Mouse (Mus musculus): ENCODE measurements at regions not wholly inside any gene's neighbourhood (a gene's known extent, or its start where the extent isn't known, plus 50 kb on each side); places are given as distances from the start of the nearest gene placed in this dataset.
"Not testable (repeated sequence)": the region's sequence is repeated elsewhere in the genome, so short reads cannot be mapped to it uniquely, and the experiment has no call there.

DNA sequence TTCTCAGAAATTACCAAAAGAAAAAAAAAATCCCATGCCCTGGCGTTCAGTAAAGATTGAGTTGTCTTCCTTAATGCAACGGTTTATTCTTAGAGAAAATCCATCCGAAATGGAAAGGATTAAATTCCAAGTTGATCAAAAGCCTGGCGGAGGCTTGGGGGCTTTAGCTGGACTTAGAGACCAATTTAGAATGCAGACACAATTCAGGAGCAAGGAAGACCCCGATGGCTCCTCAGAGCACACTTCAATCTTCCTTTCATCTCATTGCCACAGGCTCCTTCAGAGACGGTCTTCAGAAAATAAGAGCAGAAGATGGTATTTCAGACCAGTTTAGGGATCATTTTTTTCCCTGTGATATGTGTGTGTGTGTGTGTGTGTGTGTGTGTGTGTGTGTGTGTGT is 171.8 kb downstream of the Ankrd50 start:
- DNase-seq = no peak

- peak; percentile 16 for DNase-seq
Observed at GRCm38 (mm10) chr3:38312121-38312520, 172.5 kb downstream of the Ankrd50 start.

GRCm38 (mm10) chr3:38299898-38300751 is 184.5 kb downstream of the Ankrd50 start:
- no peak for DNase-seq

GRCm38 (mm10) chr3:38299236-38299897 is 185.3 kb downstream of the Ankrd50 start:
- no peak for DNase-seq

DNA sequence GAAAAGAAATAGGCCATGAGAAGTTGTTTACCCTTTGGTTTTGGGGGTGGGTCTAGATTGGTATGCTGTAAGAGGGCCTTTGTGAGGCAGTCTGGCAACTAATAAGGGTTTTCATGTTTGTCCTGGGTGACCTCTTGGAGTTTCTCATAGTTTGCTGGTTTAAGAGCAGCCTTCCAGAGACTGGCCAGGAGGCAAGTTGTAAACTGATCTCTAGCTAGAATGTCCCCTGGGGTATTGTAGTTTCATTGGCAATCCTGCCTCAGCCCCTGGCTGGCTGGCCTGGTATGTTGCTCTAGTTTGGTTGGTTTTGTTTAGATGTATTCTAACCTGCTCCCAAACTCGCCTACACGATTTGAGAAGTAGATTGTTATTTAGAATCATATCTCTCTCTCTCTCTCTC is 187.1 kb downstream of the Ankrd50 start:
- no peak for DNase-seq

GRCm38 (mm10) chr3:38289062-38289461 is 195.6 kb downstream of the Ankrd50 start:
- DNase-seq = no peak

GRCm38 (mm10) chr3:38283687-38284124 is 200.9 kb downstream of the Ankrd50 start:
- peak; percentile 43 for DNase-seq

GRCm38 (mm10) chr3:38282891-38283290 is 201.8 kb downstream of the Ankrd50 start:
- no peak for DNase-seq

DNA sequence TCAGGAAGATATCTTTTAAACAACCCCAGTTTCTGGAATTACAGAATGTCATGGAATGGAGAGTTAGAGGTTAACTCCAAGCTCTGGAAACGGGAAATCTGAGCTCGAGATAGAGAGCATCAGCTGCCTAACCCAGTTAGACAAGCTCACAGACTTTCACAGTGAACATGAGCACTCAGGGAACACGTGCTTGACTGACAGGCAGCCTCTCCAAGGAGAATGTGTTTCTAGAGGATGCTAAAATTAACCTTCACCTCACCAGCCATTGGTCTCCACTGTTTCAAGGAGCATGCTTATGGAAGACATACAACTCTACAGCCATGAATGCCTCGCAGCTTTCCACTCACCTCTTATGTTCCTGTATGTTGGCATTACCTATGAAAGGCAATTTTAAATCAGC is 203.0 kb downstream of the Ankrd50 start:
- no peak for DNase-seq

- no peak for DNase-seq
Observed at GRCm38 (mm10) chr3:38280876-38281275, 203.8 kb downstream of the Ankrd50 start.

- no peak for DNase-seq
Observed at GRCm38 (mm10) chr3:38280105-38280504, 204.5 kb downstream of the Ankrd50 start.

- DNase-seq = no peak
Observed at GRCm38 (mm10) chr3:38276948-38277504, 207.6 kb downstream of the Ankrd50 start.

- peak; percentile 60 for DNase-seq
Observed at GRCm38 (mm10) chr3:38275321-38275720, 209.3 kb downstream of the Ankrd50 start.

DNA sequence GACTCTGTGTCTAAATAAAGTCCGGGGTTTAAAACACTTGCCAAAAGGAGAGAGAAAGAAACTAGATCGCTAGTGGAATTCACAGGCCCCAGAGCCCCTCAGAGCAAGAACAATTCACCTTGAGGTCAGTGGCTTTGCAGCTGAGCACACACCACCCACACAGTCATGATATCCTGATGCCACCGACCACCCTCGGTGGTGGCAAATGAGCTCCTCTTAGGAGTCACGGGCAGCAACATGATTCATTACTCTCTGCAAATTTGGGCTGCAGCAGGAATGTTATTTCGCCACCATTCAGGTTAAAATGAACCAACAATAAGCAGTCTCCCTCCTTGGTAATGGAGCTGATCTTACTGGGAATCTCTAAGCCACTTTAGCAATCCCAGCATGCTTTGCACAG is 213.9 kb downstream of the Ankrd50 start:
- DNase-seq = no peak

- no peak for DNase-seq
Observed at GRCm38 (mm10) chr3:38268226-38268625, 216.4 kb downstream of the Ankrd50 start.

DNA sequence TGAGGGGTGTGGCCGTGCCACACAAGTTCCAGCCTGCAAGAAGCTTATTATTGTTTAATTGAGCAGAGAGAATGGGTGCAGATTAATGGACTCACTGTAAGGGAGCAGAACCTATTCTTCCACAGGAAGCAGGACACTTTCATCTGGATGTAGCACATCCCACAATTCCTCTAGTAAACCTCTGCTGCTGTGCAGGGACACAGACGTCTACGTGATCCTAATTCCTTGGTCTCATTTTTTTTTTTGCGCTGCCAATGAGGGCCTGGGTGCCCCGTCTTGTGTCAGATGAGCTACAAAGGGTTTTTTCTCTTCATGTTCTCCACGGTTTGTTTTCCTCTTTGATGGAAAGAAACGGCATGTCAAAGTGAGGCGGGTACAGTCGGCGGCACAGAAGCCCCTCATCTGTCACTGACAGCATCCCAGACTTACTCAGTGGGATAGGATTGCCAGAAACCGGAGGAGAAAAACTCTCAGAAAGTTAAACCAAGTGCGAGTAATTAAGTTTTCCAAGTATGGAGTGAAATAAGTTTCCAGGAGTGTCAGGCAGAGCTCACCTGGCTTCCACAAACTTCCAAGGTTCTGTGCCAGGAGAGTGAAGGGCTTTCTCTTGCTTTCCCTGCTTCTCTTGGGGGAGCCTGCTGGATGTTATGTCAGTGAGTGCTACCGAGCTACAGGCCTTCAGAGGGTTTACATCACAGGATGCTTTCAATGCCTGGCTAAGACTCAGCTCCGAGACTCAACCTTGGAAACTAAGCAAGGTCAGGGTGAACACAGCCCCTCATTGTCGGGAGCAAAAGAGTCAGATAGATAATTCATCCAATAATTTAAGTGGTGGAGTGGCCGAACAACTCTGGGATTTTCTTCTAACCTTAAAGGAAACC is 221.1 kb downstream of the Ankrd50 start:
- no peak for DNase-seq

- no peak for DNase-seq
Observed at GRCm38 (mm10) chr3:38261326-38262075, 223.1 kb downstream of the Ankrd50 start.

DNA sequence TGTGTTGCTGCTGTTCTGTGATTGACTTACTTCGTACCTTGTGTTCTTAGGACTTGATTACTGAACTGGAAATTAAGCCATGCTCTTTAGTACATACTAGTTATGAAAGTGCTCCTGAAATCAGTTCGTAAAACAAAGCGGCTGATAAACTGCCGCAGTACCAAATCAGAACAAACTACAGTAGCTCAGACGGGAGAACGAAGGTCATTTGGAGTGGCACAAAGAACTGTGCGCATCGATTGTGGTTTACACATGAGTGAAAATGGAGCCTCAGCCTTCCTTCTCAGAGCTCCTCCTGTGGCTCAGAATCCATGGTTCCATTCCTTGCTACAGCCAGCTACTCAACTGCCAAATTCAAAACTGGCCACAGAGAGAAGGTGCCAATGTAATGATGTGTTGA is 225.4 kb downstream of the Ankrd50 start:
- DNase-seq = not testable (repeated sequence)

DNA sequence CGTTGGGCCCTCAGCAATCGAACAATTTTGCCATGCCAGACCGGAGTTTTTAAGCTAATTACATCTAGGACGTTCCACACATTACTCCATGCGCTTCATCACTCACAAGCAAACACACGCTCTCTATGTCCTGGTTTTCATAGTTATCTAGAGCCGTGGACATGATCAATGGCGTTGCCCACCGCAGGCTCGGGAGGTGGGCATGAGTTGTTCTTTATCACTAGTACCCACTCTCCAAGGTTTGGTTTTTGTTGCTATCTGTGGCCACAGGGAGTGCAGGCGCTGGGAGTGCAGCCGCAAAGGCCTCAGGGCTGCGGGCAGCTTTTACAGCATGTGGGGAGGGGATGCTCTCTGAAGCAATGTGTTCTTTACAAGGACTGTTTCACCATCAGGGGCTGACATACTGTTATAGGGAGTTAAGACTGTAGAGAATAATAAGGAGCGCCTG is 226.8 kb downstream of the Ankrd50 start:
- DNase-seq = no peak

DNA sequence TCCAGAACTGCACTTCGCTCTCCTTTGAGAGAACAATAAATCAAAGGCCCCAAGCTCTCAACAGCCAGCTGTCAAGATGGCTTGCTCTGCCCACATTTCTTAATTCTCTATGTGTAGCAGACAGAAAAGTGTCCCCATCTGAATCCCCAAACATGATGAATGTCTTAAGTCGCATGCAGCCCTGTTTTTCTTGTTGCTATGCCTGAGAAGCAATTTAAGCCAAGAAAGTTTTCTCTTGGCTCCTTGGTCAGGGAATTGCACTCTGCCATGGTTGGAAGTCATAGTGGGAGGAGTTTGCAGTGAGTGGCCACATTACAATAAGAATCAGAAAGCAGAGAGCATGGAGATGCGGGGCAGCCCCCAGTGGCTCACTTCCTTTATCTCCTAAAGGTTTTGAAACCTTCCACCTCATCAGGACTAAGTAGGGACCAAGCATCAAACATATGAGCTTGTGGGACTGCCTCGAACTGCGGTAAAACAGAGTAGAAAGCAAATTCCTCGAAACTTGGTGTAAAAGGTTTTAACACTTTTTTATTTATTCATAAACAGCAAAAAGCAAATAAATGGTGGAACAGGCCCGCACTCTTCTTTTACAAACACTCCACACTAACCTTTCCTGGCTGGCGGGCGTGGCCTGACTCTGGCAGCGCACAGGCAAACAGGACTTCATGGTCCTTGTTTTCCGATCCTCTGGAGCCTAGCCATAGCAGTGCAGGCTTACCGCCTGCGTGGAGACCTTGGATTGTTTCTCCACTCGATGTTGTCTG is 227.4 kb downstream of the Ankrd50 start:
- no peak for DNase-seq

- peak; percentile 19 for DNase-seq
Observed at GRCm38 (mm10) chr3:38255674-38256073, 229.0 kb downstream of the Ankrd50 start.
